Mouse (Mus musculus): ENCODE results near the gene Gpr156.

DNA sequence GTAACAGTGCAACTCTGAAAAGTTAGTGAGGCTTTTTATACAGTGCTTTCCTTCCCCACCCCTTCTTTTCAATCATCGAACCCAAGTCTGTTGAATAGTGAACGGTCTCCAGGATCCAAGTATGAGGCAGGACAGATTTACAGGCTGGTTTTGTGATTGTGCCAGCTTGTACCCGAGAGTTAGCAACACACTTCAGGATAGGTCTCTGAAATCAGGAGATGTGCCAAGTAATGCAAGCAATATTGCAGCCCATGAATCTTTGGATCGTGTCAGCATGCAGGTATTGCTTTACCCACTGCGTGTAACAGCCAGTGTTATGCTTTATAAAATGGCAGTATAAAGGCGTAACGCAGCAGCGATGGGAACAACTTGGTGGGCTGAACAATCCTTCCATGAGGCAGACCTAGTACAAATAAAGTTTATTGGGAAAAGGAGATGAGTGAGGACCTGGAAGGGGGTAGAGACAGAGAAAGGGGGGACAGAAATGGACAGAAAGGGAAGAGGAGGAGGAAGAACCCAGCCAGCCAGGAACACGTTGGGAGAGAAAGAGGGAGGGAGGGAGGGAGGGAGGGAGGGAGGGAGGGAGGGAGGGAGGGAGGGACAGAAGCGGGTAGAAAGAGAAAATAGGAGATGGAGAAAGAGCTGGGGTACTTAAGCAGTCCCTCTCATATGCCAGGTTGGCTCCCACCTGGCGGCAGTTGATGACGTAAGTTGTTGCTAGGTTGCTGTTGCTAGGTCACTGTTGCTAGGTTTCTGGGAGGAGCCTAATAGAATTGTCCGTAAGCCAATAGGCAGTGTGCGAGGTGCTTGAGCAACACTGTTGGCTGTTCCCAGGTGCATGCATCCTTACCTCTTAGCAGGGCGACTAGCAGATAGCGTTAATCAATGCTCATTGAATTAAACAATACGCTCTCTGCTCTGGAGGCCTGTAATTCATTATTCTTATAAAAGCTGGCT, 22.1 kb downstream of the Gpr156 start:
- TF ChIP-seq CTCF (IDR thresholded peaks at IDR 0.05; ENCODE audit: extremely low read depth, insufficient read length, insufficient replicate concordance, low read depth, low read length) (no peak), POLR2A (IDR thresholded peaks at IDR 0.05; ENCODE audit: low read depth, low read length) (no peak)

Data from small intestine, adult 2 months (tissue).